Mouse (Mus musculus): Measurements from ENCODE around the gene Met. TPM values are rescaled to one million over a fixed set of nuclear protein-coding genes. Genes with fewer than 3 reads are reported as not detected.

Gene Met
- total RNA-seq (2014; rRNA removed) (3.0 and 3.2 TPM in 2 replicates), polyA plus RNA-seq (2015; fragmentation: Nextera tagmentation; extraction: Ambion mirVana) (0.46 and 0.47 TPM in 2 replicates)

GRCm38 (mm10) chr6:17463434-17464280 lies at the start of gene Met:
Gene Met, plus strand, starts transcription at chr6:17463800.
- 0 out of 2 replicates have a peak, but pooled peaks cover 16% of the 10 kb centered on the region for H3K27me3 ChIP-seq (ENCODE audit: insufficient read depth, low read length)
- peak within 1 kb of the TSS; percentile 73 for H3K4me3 ChIP-seq (ENCODE audit: low read depth, low read length)
- WGBS = under 1% methylated on average over 68 of the region's 78 CpGs
- ATAC-seq (ENCODE audit: low FRiP score) (peak; percentile 80), DNase-seq (ENCODE audit: low spot score) (no peak)
- TF ChIP-seq CTCF (IDR thresholded peaks at IDR 0.05) = peak; percentile 42
- peak within 1 kb of the TSS; percentile 36; the same call in 1 of the 2 replicates for H3K9ac ChIP-seq (replicated peaks; ENCODE audit: low read length, poor library complexity, severe bottlenecking)
- H3K4me1 ChIP-seq (ENCODE audit: insufficient read depth, low read length) = peaks cover 3% of the 10 kb centered on the region; the same call in 1 of the 2 replicates
- no peak within 1 kb of the TSS for H3K27ac ChIP-seq (ENCODE audit: low read depth, low read length)
- no peaks in the 10 kb centered on the region for H3K36me3 ChIP-seq (ENCODE audit: insufficient read depth, low read length)
- H3K9me3 ChIP-seq (ENCODE audit: low read length) = no peaks in the 10 kb centered on the region
- H3K4me2 ChIP-seq (ENCODE audit: low read depth, low read length, poor library complexity, severe bottlenecking) = peak within 1 kb of the TSS; percentile 99

DNA sequence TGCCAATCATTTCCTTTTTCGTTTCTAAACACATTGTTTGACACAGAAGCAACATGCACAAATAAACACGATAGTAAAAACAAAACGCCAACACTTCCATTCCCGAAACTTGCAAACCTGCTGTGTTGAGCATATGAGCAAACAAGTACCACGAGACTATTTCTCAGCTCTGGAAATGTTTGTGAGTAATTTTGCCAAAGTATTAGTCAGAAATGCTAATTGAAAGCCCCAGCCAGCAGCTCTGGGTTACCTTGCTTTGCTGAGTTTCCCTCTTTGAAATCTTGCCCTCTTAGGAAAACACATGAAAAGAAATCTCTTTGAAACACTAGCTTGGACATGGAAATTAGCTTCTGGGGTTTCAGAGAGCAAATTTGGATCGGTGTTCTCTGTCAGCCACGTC lies 45.4 kb upstream of the Met start:
- no peak for DNase-seq (ENCODE audit: low spot score)
- no peak overlapping the region for H3K4me3 ChIP-seq (ENCODE audit: low read depth, low read length)
- no peak for ATAC-seq (ENCODE audit: low FRiP score)
- no peaks in the 10 kb centered on the region for H3K9me3 ChIP-seq (ENCODE audit: low read length)
- no peak for TF ChIP-seq CTCF (IDR thresholded peaks at IDR 0.05)
- WGBS = 57% methylated on average over 7 of the region's 7 CpGs
- H3K27me3 ChIP-seq (ENCODE audit: insufficient read depth, low read length) = no peaks in the 10 kb centered on the region
- no peak overlapping the region for H3K4me2 ChIP-seq (ENCODE audit: low read depth, low read length, poor library complexity, severe bottlenecking)
- H3K9ac ChIP-seq (replicated peaks; ENCODE audit: low read length, poor library complexity, severe bottlenecking) = no peak overlapping the region
- no peaks in the 10 kb centered on the region for H3K36me3 ChIP-seq (ENCODE audit: insufficient read depth, low read length)
- H3K27ac ChIP-seq (ENCODE audit: low read depth, low read length) = no peak overlapping the region
- no peaks in the 10 kb centered on the region for H3K4me1 ChIP-seq (ENCODE audit: insufficient read depth, low read length)

DNA sequence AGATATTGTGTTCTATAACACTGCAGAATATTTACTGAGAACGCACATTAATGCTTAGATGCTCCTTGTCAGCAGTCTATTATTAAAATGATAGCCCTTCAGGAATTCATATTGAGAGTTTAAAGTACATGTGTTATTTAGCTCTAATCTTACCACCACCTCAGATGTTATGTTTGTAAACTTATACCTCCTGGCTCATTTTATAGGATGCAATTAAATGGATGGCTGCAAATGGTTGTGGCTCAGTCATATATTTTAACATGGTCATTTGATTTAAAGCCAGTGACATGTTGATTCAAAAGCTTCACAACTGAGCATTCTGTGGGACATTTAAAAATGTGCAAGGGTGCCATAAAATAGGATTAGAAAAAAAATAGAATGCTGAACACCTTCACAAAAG lies 41.2 kb upstream of the Met start:
- no peak overlapping the region for H3K4me3 ChIP-seq (ENCODE audit: low read depth, low read length)
- H3K27me3 ChIP-seq (ENCODE audit: insufficient read depth, low read length) = no peaks in the 10 kb centered on the region
- H3K36me3 ChIP-seq (ENCODE audit: insufficient read depth, low read length) = no peaks in the 10 kb centered on the region
- no peak overlapping the region for H3K9ac ChIP-seq (replicated peaks; ENCODE audit: low read length, poor library complexity, severe bottlenecking)
- 93% methylated on average over 1 of the region's 1 CpGs for WGBS
- no peak for DNase-seq (ENCODE audit: low spot score)
- no peaks in the 10 kb centered on the region for H3K9me3 ChIP-seq (ENCODE audit: low read length)
- no peak for TF ChIP-seq CTCF (IDR thresholded peaks at IDR 0.05)
- H3K27ac ChIP-seq (ENCODE audit: low read depth, low read length) = no peak overlapping the region
- ATAC-seq (ENCODE audit: low FRiP score) = no peak
- H3K4me2 ChIP-seq (ENCODE audit: low read depth, low read length, poor library complexity, severe bottlenecking) = no peak overlapping the region
- H3K4me1 ChIP-seq (ENCODE audit: insufficient read depth, low read length) = no peaks in the 10 kb centered on the region

GRCm38 (mm10) chr6:17429041-17429440 lies 34.6 kb upstream of the Met start:
- TF ChIP-seq CTCF (IDR thresholded peaks at IDR 0.05) = no peak
- Histone ChIP-seq H3K36me3 (ENCODE audit: insufficient read depth, low read length) (no peaks in the 10 kb centered on the region), H3K4me1 (ENCODE audit: insufficient read depth, low read length) (no peaks in the 10 kb centered on the region), H3K27me3 (ENCODE audit: insufficient read depth, low read length) (no peaks in the 10 kb centered on the region), H3K4me2 (ENCODE audit: low read depth, low read length, poor library complexity, severe bottlenecking) (no peak overlapping the region), H3K27ac (ENCODE audit: low read depth, low read length) (no peak overlapping the region), H3K9ac (replicated peaks; ENCODE audit: low read length, poor library complexity, severe bottlenecking) (no peak overlapping the region), H3K9me3 (ENCODE audit: low read length) (no peaks in the 10 kb centered on the region), H3K4me3 (ENCODE audit: low read depth, low read length) (no peak overlapping the region)
- no peak for ATAC-seq (ENCODE audit: low FRiP score)
- WGBS = 77% methylated on average over 3 of the region's 3 CpGs
- DNase-seq (ENCODE audit: low spot score) = no peak

DNA sequence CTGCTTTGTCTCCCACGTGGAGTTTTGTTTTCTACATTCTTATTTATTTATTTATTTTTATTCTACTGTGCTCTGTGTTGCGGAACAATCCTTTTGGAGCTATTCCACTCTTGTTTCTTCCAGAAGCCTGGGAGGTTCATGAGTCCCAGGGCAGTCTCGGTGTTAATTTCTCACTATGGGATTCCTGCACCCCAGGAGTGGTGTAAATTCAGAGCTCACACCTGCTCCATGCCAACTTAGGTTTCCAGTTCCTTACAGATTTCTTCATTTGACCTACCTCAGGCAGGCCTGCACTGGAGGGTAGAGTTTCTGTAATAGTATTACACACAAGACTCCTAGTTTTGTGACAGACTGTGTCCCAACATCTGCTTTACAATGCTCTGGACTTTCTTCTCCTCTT lies 34.0 kb upstream of the Met start:
- ATAC-seq (ENCODE audit: low FRiP score) = no peak

DNA sequence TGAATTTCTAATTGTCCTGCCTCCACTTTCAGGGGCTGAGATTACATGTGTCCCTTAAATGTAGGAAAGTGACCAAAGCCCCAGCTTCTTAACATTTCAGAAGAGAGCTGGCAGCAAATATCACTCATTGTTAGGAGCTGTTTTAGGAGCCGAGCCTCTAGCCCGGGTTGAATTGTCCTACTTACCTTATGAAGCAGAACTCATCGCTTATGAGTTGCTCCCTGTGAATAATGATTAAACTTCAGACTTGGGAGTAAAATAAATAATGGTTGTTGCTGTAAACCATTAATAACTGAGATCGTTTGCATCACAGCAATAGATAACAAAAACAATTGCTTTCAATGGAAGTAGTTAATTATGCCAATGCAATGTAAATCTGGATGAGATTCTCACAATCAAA lies 20.3 kb upstream of the Met start:
- no peak for DNase-seq (ENCODE audit: low spot score)
- H3K27me3 ChIP-seq (ENCODE audit: insufficient read depth, low read length) = no peaks in the 10 kb centered on the region
- 87% methylated on average over 4 of the region's 4 CpGs for WGBS
- H3K9me3 ChIP-seq (ENCODE audit: low read length) = no peaks in the 10 kb centered on the region
- TF ChIP-seq CTCF (IDR thresholded peaks at IDR 0.05) = no peak
- no peak for ATAC-seq (ENCODE audit: low FRiP score)
- no peaks in the 10 kb centered on the region for H3K4me1 ChIP-seq (ENCODE audit: insufficient read depth, low read length)
- H3K9ac ChIP-seq (replicated peaks; ENCODE audit: low read length, poor library complexity, severe bottlenecking) = no peak overlapping the region
- H3K36me3 ChIP-seq (ENCODE audit: insufficient read depth, low read length) = no peaks in the 10 kb centered on the region
- H3K4me3 ChIP-seq (ENCODE audit: low read depth, low read length) = no peak overlapping the region
- H3K27ac ChIP-seq (ENCODE audit: low read depth, low read length) = no peak overlapping the region
- H3K4me2 ChIP-seq (ENCODE audit: low read depth, low read length, poor library complexity, severe bottlenecking) = no peak overlapping the region

More for the DNA sequence above, 34.0 kb upstream of the Met start:
- DNase-seq (ENCODE audit: low spot score) = no peak
- no peak overlapping the region for H3K27ac ChIP-seq (ENCODE audit: low read depth, low read length)
- no peak for TF ChIP-seq CTCF (IDR thresholded peaks at IDR 0.05)
- no peak overlapping the region for H3K4me3 ChIP-seq (ENCODE audit: low read depth, low read length)
- H3K9ac ChIP-seq (replicated peaks; ENCODE audit: low read length, poor library complexity, severe bottlenecking) = no peak overlapping the region
- no peak overlapping the region for H3K4me2 ChIP-seq (ENCODE audit: low read depth, low read length, poor library complexity, severe bottlenecking)
- WGBS = 55% methylated on average over 3 of the region's 3 CpGs
- no peaks in the 10 kb centered on the region for H3K27me3 ChIP-seq (ENCODE audit: insufficient read depth, low read length)
- H3K36me3 ChIP-seq (ENCODE audit: insufficient read depth, low read length) = no peaks in the 10 kb centered on the region
- no peaks in the 10 kb centered on the region for H3K9me3 ChIP-seq (ENCODE audit: low read length)
- no peaks in the 10 kb centered on the region for H3K4me1 ChIP-seq (ENCODE audit: insufficient read depth, low read length)
